Mouse (Mus musculus): Measurements from ENCODE around the gene Mief1. TPM values are rescaled to one million over a fixed set of nuclear protein-coding genes. Genes with fewer than 3 reads are reported as not detected.

Gene Mief1
- polyA plus RNA-seq, 1 experiment from 2014 or later = 42.7 TPM

GRCm38 (mm10) chr15:80206057-80206565 lies 27.7 kb upstream of the Mief1 start:
- Histone ChIP-seq H3K4me2 (ENCODE audit: low read length) (no peak overlapping the region), H3K27ac (ENCODE audit: low read length) (no peak overlapping the region), H3K4me1 (replicated peaks; ENCODE audit: control insufficient read depth, insufficient read depth, low read length) (peaks cover 5% of the 10 kb centered on the region; the same call in 1 of the 2 replicates), H3K36me3 (ENCODE audit: control insufficient read depth, insufficient read depth) (no peaks in the 10 kb centered on the region), H3K27me3 (replicated peaks; ENCODE audit: control insufficient read depth, insufficient read depth, low read length) (no peaks in the 10 kb centered on the region), H3K4me3 (replicated peaks; ENCODE audit: low read length) (no peak overlapping the region), H3K9me3 (ENCODE audit: control insufficient read depth, low read length) (no peaks in the 10 kb centered on the region), H3K9ac (replicated peaks; ENCODE audit: low read depth, low read length) (no peak overlapping the region)
- 90% methylated on average over 3 of the region's 3 CpGs for WGBS
- ATAC-seq = no peak

DNA sequence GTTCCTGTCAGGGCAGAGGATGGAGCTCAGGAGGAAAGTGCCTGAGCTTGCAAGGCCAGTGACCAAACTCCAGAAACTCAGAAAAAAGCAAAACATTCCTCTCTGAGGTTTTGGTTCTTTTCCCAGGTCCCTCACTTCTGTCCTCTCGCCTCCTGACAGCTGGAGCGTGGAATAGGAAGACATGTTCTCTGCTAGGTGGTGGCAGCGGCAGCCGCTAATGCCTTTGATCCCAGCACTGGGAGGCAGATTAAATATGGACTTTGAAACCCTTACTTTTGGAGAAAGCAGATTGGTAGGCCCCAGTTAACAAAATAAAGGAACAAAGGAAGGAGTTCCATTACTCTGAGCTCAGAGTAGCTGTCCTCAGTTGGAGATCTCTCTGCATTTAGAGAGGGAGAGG lies 25.4 kb upstream of the Mief1 start:
- H3K9me3 ChIP-seq (ENCODE audit: control insufficient read depth, low read length) = no peaks in the 10 kb centered on the region
- ATAC-seq = no peak
- no peak overlapping the region for H3K9ac ChIP-seq (replicated peaks; ENCODE audit: low read depth, low read length)
- no peaks in the 10 kb centered on the region for H3K4me1 ChIP-seq (replicated peaks; ENCODE audit: control insufficient read depth, insufficient read depth, low read length)
- H3K4me2 ChIP-seq (ENCODE audit: low read length) = no peak overlapping the region
- H3K4me3 ChIP-seq (replicated peaks; ENCODE audit: low read length) = no peak overlapping the region
- H3K36me3 ChIP-seq (ENCODE audit: control insufficient read depth, insufficient read depth) = no peaks in the 10 kb centered on the region; the same call in 1 of the 2 replicates
- WGBS = 16% methylated on average over 4 of the region's 4 CpGs
- no peaks in the 10 kb centered on the region for H3K27me3 ChIP-seq (replicated peaks; ENCODE audit: control insufficient read depth, insufficient read depth, low read length)
- no peak overlapping the region for H3K27ac ChIP-seq (ENCODE audit: low read length)

DNA sequence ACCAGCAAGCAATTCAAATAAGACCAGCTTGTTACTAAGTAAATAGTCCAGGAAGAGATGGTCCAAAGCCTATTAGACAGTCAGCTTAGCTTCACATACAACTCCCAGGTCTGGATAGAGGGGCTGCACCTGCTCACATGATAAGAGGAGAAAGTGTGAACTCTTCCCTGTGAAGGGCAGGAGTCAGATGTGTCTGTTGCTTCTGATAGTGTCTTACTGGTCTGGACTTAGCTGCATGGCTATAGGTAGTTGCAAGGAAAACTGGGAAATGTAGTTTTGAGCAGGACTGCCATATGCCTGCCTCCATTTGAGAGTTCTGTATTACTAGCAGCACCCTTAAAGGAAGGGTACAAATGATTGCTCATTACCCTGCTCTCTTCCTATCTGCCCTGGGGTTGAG lies 20.1 kb upstream of the Mief1 start:
- ATAC-seq = no peak
- no peaks in the 10 kb centered on the region for H3K9me3 ChIP-seq (ENCODE audit: control insufficient read depth, low read length)
- no peak overlapping the region for H3K4me2 ChIP-seq (ENCODE audit: low read length)
- H3K4me3 ChIP-seq (replicated peaks; ENCODE audit: low read length) = no peak overlapping the region
- H3K27me3 ChIP-seq (replicated peaks; ENCODE audit: control insufficient read depth, insufficient read depth, low read length) = no peaks in the 10 kb centered on the region
- no peak overlapping the region for H3K9ac ChIP-seq (replicated peaks; ENCODE audit: low read depth, low read length)
- H3K36me3 ChIP-seq (ENCODE audit: control insufficient read depth, insufficient read depth) = no peaks in the 10 kb centered on the region; the same call in 1 of the 2 replicates
- no peak overlapping the region for H3K27ac ChIP-seq (ENCODE audit: low read length)
- no peaks in the 10 kb centered on the region for H3K4me1 ChIP-seq (replicated peaks; ENCODE audit: control insufficient read depth, insufficient read depth, low read length)

- no peak for ATAC-seq
- Histone ChIP-seq H3K4me3 (replicated peaks; ENCODE audit: low read length) (no peak overlapping the region), H3K4me2 (ENCODE audit: low read length) (no peak overlapping the region), H3K4me1 (replicated peaks; ENCODE audit: control insufficient read depth, insufficient read depth, low read length) (no peaks in the 10 kb centered on the region), H3K27me3 (replicated peaks; ENCODE audit: control insufficient read depth, insufficient read depth, low read length) (no peaks in the 10 kb centered on the region), H3K36me3 (ENCODE audit: control insufficient read depth, insufficient read depth) (no peaks in the 10 kb centered on the region; the same call in 1 of the 2 replicates), H3K9ac (replicated peaks; ENCODE audit: low read depth, low read length) (no peak overlapping the region), H3K9me3 (ENCODE audit: control insufficient read depth, low read length) (no peaks in the 10 kb centered on the region), H3K27ac (ENCODE audit: low read length) (no peak overlapping the region)
- WGBS = 15% methylated on average over 8 of the region's 10 CpGs
Observed at GRCm38 (mm10) chr15:80215716-80216479, 17.9 kb upstream of the Mief1 start.

DNA sequence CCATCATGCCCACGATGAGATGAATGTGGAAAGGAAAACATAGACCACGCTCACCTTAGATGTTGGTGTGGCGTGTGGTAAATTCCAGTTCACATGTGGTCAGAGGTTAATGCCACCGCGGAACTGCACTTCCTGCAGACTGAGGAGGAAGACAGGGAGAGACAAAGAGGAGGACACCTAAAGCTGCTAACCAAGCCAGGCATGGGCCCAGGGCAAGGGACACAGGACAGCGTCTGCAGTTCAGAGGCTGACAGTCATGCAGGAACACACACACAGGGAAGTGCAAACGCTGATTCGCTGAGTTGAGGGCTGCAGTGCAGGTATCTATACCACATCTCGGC lies 17.4 kb upstream of the Mief1 start:
- WGBS = 74% methylated on average over 9 of the region's 9 CpGs
- Histone ChIP-seq H3K4me3 (replicated peaks; ENCODE audit: low read length) (no peak overlapping the region), H3K9ac (replicated peaks; ENCODE audit: low read depth, low read length) (no peak overlapping the region), H3K4me1 (replicated peaks; ENCODE audit: control insufficient read depth, insufficient read depth, low read length) (no peaks in the 10 kb centered on the region), H3K9me3 (ENCODE audit: control insufficient read depth, low read length) (no peaks in the 10 kb centered on the region), H3K4me2 (ENCODE audit: low read length) (no peak overlapping the region), H3K27ac (ENCODE audit: low read length) (no peak overlapping the region), H3K27me3 (replicated peaks; ENCODE audit: control insufficient read depth, insufficient read depth, low read length) (no peaks in the 10 kb centered on the region), H3K36me3 (ENCODE audit: control insufficient read depth, insufficient read depth) (no peaks in the 10 kb centered on the region; the same call in 1 of the 2 replicates)
- no peak for ATAC-seq

DNA sequence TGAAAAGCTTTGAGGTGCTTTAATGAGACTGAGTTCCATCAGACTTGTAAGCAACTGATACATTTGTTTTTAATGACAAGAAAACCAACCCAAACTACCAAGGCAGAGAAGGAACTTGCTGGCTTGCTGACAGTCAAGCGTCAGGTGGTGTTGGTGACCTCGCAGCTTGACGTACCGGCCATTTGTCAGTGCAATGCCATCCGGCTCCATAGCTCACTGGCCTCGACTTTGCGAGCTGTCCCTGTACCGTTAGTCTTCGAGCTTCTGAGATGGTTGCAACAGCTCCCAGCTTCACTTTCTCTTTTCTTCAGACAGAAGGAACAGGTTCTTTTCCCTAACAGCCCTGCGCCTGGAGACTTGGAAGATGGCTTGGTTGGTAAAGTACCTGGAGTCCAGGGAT lies 16.3 kb upstream of the Mief1 start:
- Histone ChIP-seq H3K9me3 (ENCODE audit: control insufficient read depth, low read length) (no peaks in the 10 kb centered on the region), H3K27ac (ENCODE audit: low read length) (no peak overlapping the region), H3K27me3 (replicated peaks; ENCODE audit: control insufficient read depth, insufficient read depth, low read length) (no peaks in the 10 kb centered on the region), H3K4me1 (replicated peaks; ENCODE audit: control insufficient read depth, insufficient read depth, low read length) (no peaks in the 10 kb centered on the region), H3K9ac (replicated peaks; ENCODE audit: low read depth, low read length) (no peak overlapping the region), H3K36me3 (ENCODE audit: control insufficient read depth, insufficient read depth) (no peaks in the 10 kb centered on the region; the same call in 1 of the 2 replicates), H3K4me3 (replicated peaks; ENCODE audit: low read length) (no peak overlapping the region), H3K4me2 (ENCODE audit: low read length) (no peak overlapping the region)
- no peak for ATAC-seq
- whole genome bisulfite sequencing = 90% methylated on average over 10 of the region's 10 CpGs

- Histone ChIP-seq H3K27me3 (replicated peaks; ENCODE audit: control insufficient read depth, insufficient read depth, low read length) (no peaks in the 10 kb centered on the region), H3K9ac (replicated peaks; ENCODE audit: low read depth, low read length) (no peak overlapping the region), H3K27ac (ENCODE audit: low read length) (no peak overlapping the region), H3K9me3 (ENCODE audit: control insufficient read depth, low read length) (no peaks in the 10 kb centered on the region), H3K4me1 (replicated peaks; ENCODE audit: control insufficient read depth, insufficient read depth, low read length) (no peaks in the 10 kb centered on the region), H3K4me2 (ENCODE audit: low read length) (no peak overlapping the region), H3K4me3 (replicated peaks; ENCODE audit: low read length) (no peak overlapping the region), H3K36me3 (ENCODE audit: control insufficient read depth, insufficient read depth) (no peaks in the 10 kb centered on the region)
- ATAC-seq = no peak
- WGBS = 58% methylated on average over 14 of the region's 14 CpGs
Observed at GRCm38 (mm10) chr15:80219211-80219610, 14.6 kb upstream of the Mief1 start.

DNA sequence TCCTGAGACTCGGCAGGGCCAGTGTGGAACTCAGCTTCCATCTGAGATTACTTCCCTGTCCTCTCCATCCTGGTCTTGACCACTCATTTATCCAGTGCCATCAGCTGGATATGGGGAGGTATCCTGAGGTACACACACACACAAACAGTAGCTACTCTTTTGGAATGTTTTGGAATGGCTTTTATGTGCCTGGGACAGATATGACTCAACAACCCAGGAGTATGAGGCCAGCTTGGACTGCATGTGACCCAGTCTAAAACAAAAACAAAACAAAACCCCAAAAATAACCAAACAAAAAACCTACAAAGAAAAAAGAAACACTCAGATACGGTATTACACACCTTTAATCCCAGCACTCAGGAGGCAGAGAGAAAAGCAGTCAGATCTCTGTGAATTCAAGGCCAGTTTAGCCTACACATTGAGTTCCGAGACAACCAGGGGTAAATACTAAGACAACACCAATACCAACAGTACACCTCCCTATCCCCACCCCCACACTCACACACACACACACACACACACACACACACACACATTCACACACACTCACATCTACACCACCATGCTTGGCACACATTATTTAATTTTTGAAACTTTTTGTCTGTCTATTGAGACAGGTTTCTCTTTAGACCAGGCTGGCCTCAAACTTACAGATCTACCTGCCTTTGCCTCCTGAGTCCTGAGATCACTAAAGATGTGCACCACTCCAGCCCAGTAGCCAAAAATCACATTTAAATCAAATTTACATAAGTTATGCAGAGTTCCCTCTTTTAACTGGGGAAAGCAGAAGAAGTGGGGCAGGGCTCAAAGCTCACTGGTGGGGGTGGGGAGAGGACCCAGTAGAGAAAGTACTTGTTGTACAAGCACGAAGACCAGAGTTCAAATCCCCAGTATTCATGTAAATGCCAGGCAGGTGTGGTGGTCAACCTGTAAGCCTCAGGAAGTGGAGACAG lies 13.8 kb upstream of the Mief1 start:
- no peaks in the 10 kb centered on the region for H3K27me3 ChIP-seq (replicated peaks; ENCODE audit: control insufficient read depth, insufficient read depth, low read length)
- H3K9ac ChIP-seq (replicated peaks; ENCODE audit: low read depth, low read length) = no peak overlapping the region
- ATAC-seq = no peak
- H3K4me2 ChIP-seq (ENCODE audit: low read length) = no peak overlapping the region
- H3K9me3 ChIP-seq (ENCODE audit: control insufficient read depth, low read length) = no peaks in the 10 kb centered on the region
- H3K27ac ChIP-seq (ENCODE audit: low read length) = no peak overlapping the region
- H3K4me1 ChIP-seq (replicated peaks; ENCODE audit: control insufficient read depth, insufficient read depth, low read length) = no peaks in the 10 kb centered on the region
- WGBS = 71% methylated on average over 4 of the region's 4 CpGs
- no peaks in the 10 kb centered on the region for H3K36me3 ChIP-seq (ENCODE audit: control insufficient read depth, insufficient read depth)
- H3K4me3 ChIP-seq (replicated peaks; ENCODE audit: low read length) = no peak overlapping the region

DNA sequence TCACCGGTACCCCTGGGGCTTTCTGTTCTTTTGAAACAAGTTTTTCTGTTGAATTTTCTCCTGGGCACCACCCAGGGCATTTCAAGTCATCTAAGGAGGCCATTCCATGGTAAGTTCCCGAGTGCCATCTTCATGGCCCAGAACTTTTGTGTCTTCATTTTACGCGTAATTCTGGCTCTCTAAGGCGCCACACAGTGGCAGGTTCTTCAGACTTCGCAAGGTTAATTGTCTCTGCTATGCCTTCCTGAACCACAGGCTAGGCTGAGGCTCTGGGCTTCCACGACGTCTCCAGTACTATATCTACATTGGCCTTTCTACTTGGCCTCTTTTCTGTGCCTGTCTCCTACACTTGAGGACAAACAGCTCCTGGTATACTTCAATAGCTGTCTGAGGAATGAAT lies 12.8 kb upstream of the Mief1 start:
- WGBS = 62% methylated on average over 8 of the region's 8 CpGs
- no peak overlapping the region for H3K27ac ChIP-seq (ENCODE audit: low read length)
- H3K4me2 ChIP-seq (ENCODE audit: low read length) = no peak overlapping the region
- H3K4me1 ChIP-seq (replicated peaks; ENCODE audit: control insufficient read depth, insufficient read depth, low read length) = no peaks in the 10 kb centered on the region
- H3K9ac ChIP-seq (replicated peaks; ENCODE audit: low read depth, low read length) = no peak overlapping the region
- H3K27me3 ChIP-seq (replicated peaks; ENCODE audit: control insufficient read depth, insufficient read depth, low read length) = no peaks in the 10 kb centered on the region
- H3K36me3 ChIP-seq (ENCODE audit: control insufficient read depth, insufficient read depth) = no peaks in the 10 kb centered on the region
- no peak for ATAC-seq
- no peaks in the 10 kb centered on the region for H3K9me3 ChIP-seq (ENCODE audit: control insufficient read depth, low read length)
- H3K4me3 ChIP-seq (replicated peaks; ENCODE audit: low read length) = no peak overlapping the region
